Mouse (Mus musculus) liver, adult (tissue): ENCODE results near the gene Pcbp4.

Experiments used
- GATA4 ChIP-seq: IDR thresholded peaks from 2 replicates; pipeline ENCODE4 v1.6.1; 2014; ENCODE audit warnings: mild to moderate bottlenecking, low read length; ENCODE audit not compliant: insufficient replicate concordance

Pcbp4 gene

GRCm38 (mm10) chr9:106454888-106455681, 2.0 kb downstream of the Pcbp4 start:
- no peak for TF ChIP-seq GATA4

- TF ChIP-seq GATA4, result no peak
Observed at GRCm38 (mm10) chr9:106456325-106457162, 3.5 kb downstream of the Pcbp4 start.

GRCm38 (mm10) chr9:106457163-106457559, 4.1 kb downstream of the Pcbp4 start:
- no peak for TF ChIP-seq GATA4

GRCm38 (mm10) chr9:106457920-106458319, 4.8 kb downstream of the Pcbp4 start:
- no peak for TF ChIP-seq GATA4

- no peak for TF ChIP-seq GATA4
Observed at GRCm38 (mm10) chr9:106459946-106460345, 6.9 kb downstream of the Pcbp4 start.

GRCm38 (mm10) chr9:106460401-106461025, 7.4 kb downstream of the Pcbp4 start:
- TF ChIP-seq GATA4, result no peak

GRCm38 (mm10) chr9:106461026-106461415, 7.9 kb downstream of the Pcbp4 start:
- no peak for TF ChIP-seq GATA4

GRCm38 (mm10) chr9:106461641-106462429, 8.7 kb downstream of the Pcbp4 start:
- TF ChIP-seq GATA4, result no peak

GRCm38 (mm10) chr9:106462430-106462800, 9.3 kb downstream of the Pcbp4 start:
- TF ChIP-seq GATA4, result no peak

- TF ChIP-seq GATA4, result no peak
Observed at GRCm38 (mm10) chr9:106463122-106464063, 10.3 kb downstream of the Pcbp4 start.

GRCm38 (mm10) chr9:106464751-106465541, 11.9 kb downstream of the Pcbp4 start:
- TF ChIP-seq GATA4, result no peak

- TF ChIP-seq GATA4, result no peak
Observed at GRCm38 (mm10) chr9:106465571-106466200, 12.6 kb downstream of the Pcbp4 start, which contains the start of gene Gpr62. Gene Gpr62, minus strand, starts transcription at chr9:106465938.

- no peak for TF ChIP-seq GATA4
Observed at GRCm38 (mm10) chr9:106466721-106467120, 13.6 kb downstream of the Pcbp4 start.
